Mouse (Mus musculus) lung, embryonic 16.5 days (tissue): ENCODE results near the gene Znhit3. TPM values are rescaled to one million over a fixed set of nuclear protein-coding genes. Genes with fewer than 3 reads are reported as not detected.

ENCODE experiments used
- ATAC-seq: fragments of 200-750 bp; cut with Nextera tagmentation; 2 replicates; pipeline ENCODE4 v1.8.0; 2017; ENCODE audit warnings: low read depth, mild to moderate bottlenecking, moderate library complexity
- H3K27ac ChIP-seq: fragments of 300-500 bp; sonication (generic); 2 replicates; pipeline ENCODE4 v1.5.1; 2014; ENCODE audit warnings: mild to moderate bottlenecking, control low read depth, low read length
- H3K27me3 ChIP-seq: fragments of 300-500 bp; sonication (generic); 2 replicates; pipeline ENCODE4 v1.6.1; 2014; ENCODE audit warnings: low read depth, low read length, mixed read lengths; ENCODE audit not compliant: control insufficient read depth, insufficient read depth
- H3K36me3 ChIP-seq: fragments of 300-500 bp; sonication (generic); 2 replicates; pipeline ENCODE4 v1.6.1; 2014; ENCODE audit warnings: low read length; ENCODE audit not compliant: control insufficient read depth, insufficient read depth
- H3K4me1 ChIP-seq: fragments of 300-500 bp; sonication (generic); replicated peaks from 2 replicates; pipeline ENCODE4 v1.6.1; 2014; ENCODE audit warnings: low read length, mixed read lengths; ENCODE audit not compliant: control insufficient read depth, insufficient read depth
- H3K4me2 ChIP-seq: fragments of 300-500 bp; sonication (generic); 2 replicates; pipeline ENCODE4 v1.6.1; 2014; ENCODE audit warnings: low read depth, low read length, control low read depth
- H3K4me3 ChIP-seq: fragments of 300-500 bp; sonication (generic); 2 replicates; pipeline ENCODE4 v1.5.1; 2014; ENCODE audit warnings: mild to moderate bottlenecking, low read length, control low read depth
- H3K9ac ChIP-seq: fragments of 300-500 bp; sonication (generic); 2 replicates; pipeline ENCODE4 v1.6.1; 2014; ENCODE audit warnings: low read length, control low read depth
- H3K9me3 ChIP-seq: fragments of 300-500 bp; sonication (generic); 2 replicates; pipeline ENCODE4 v1.6.1; 2016; ENCODE audit warnings: low read length; ENCODE audit not compliant: control insufficient read depth
- WGBS: fragments of 180-500 bp; shearing (Covaris S2); extraction: QIAGEN DNeasy Blood & Tissue Kit; methylation state at CpG from one replicate; pipeline ENCODE4 v1.1.7; 2014; 5-methylcytosine and 5-hydroxymethylcytosine counted together
- microRNA-seq: library from miRNA; unstranded; fragments of <30 nt; microRNA quantifications from one replicate; pipeline ENCODE4, GENCODE M21; 2016
- polyA plus RNA-seq: library from polyadenylated mRNA; unstranded; fragments of >200 nt; fragmentation: Nextera tagmentation; extraction: Ambion mirVana; gene quantifications from 2 replicates; pipeline ENCODE4 v1.2.1, GENCODE M21; 2015

Gene Znhit3
- polyA plus RNA-seq, 1 experiment from 2014 or later = 53.3 TPM

DNA sequence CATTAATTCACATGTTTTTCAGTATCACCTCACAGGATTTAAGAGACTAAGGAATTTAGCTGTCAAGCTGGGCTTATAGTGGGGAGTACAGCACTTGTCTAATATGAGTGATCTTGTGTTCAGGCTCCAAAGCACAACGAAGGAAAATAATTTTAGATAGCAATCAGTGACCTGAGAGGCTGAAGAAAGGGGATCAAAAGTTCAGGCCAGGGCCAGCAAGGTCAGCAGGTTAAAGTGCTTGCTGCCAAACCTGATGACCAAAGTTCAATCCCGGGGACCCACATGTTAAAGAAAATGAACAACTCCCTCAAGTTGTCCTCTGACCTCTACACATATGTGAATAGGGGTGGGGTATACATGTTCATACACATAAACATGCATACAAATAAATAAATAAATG is 50.9 kb downstream of the Znhit3 start:
- H3K4me1 ChIP-seq = peaks cover 6% of the 10 kb centered on the region
- no peak overlapping the region for H3K27ac ChIP-seq
- no peaks in the 10 kb centered on the region for H3K9me3 ChIP-seq
- H3K36me3 ChIP-seq = peaks cover 3% of the 10 kb centered on the region; the same call in 1 of the 2 replicates
- H3K9ac ChIP-seq = no peak overlapping the region
- ATAC-seq = no peak
- H3K4me2 ChIP-seq = no peak overlapping the region
- no peaks in the 10 kb centered on the region for H3K27me3 ChIP-seq
- 37% methylated on average over 2 of the region's 2 CpGs for WGBS
- no peak overlapping the region for H3K4me3 ChIP-seq

Small RNA genes within 50 kb of the gene (microRNA-seq; reads per million reads assigned to microRNA genes)
- not detected for gene Gm23564

Other genes starting within 250 kb of the Znhit3 start
- gene Mrm1, start 96.9 kb downstream of the Znhit3 start, polyA plus RNA-seq = 8.1 and 11.4 TPM in 2 replicates
- gene Dhrs11, start 87.4 kb downstream of the Znhit3 start, polyA plus RNA-seq = 12.9 and 14.1 TPM in 2 replicates
- gene Ggnbp2, start 45.5 kb downstream of the Znhit3 start, polyA plus RNA-seq = 55.3 and 60.6 TPM in 2 replicates
- gene Myo19, start 36.2 kb downstream of the Znhit3 start, polyA plus RNA-seq = 7.4 and 8.4 TPM in 2 replicates
- gene Pigw, start 36.1 kb downstream of the Znhit3 start, polyA plus RNA-seq = 2.3 and 2.8 TPM in 2 replicates
- 0.70 and 0.98 TPM in 2 replicates for gene Car4, start 41.4 kb upstream of the Znhit3 start, polyA plus RNA-seq
- 3.5 and 5.9 TPM in 2 replicates for gene Usp32, start 223.8 kb upstream of the Znhit3 start, polyA plus RNA-seq